Mouse (Mus musculus) brain, embryonic 14.5 days (tissue): ENCODE data around the gene Brwd1.
A peak's percentile ranks its signal among the peaks of the same experiment; 100 is the strongest.

Experiments used
- CTCF ChIP-seq: fragments of 200-500 bp; IDR thresholded peaks from 2 replicates; pipeline ENCODE4 v1.5.1; 2012; ENCODE audit warnings: inconsistent platforms, mild to moderate bottlenecking, moderate library complexity, borderline replicate concordance; ENCODE audit not compliant: insufficient read depth, insufficient read length; ENCODE audit errors: extremely low read depth
- POLR2A ChIP-seq: fragments of 200-500 bp; IDR thresholded peaks from 2 replicates; pipeline ENCODE4 v1.6.1; 2012; ENCODE audit warnings: mild to moderate bottlenecking, inconsistent platforms, borderline replicate concordance; ENCODE audit not compliant: poor library complexity, insufficient read depth, insufficient read length, severe bottlenecking; ENCODE audit errors: extremely low read depth

- TF ChIP-seq POLR2A (peak; percentile 88), CTCF (no peak)
These were observed 91.7 kb downstream of the Brwd1 start, which contains the start of gene Psmg1 for GRCm38 (mm10) chr16:95990462-95991121.
